ENCODE assay signal across 17 mouse cellular contexts in the genomic region with DNA sequence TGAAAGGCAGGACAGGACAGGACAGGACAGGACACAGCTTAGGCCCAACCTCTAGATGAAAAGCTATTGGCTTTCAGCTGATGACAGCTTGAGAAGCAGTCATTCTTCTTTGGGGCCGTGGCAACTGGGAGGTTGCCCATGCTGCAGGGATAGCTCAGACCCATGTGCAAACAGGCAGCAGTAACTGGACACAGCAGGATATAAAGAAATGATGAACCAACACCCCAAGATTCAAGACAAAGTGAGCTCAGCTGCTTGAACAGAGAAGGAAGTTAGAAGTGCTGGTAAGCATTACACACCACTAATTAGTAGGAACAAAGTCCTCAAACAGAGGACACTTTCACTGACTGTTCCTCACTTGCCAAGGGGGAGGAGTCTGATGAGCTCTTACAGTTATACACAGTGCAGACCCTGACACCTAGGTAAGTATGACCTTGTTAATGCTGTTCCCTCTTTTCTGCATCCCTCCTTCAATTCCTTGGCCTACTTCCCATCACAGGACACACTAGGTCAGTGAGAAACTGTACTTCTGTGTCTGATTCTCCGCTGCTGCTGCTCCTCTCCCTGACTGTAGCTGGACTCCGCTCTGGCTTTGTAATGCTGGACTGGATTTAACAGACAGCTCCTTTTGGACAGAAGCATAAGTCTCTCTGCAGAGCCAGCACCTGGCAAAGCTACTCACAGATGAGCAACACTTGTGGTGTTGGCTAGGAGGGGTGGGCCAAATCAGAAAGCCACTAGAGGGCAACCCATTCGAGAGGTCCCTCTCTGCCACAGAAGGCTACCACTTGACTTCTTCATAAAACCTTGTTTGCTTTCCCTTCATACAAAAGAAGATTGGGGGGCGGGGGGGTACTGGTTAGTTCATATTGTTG. TPM values are rescaled to one million over a fixed set of nuclear protein-coding genes. Genes with fewer than 3 reads are reported as not detected.
DNase-seq lines count a peak whose midpoint lies in the region; ATAC-seq lines count a peak whose summit lies in the region.
"Had no signal": no experiment of that assay in that cellular context is flagged by ENCODE, and none has a peak within 500 bp of the region (broad histone marks: within the 10 kb centered on the region; RNA-seq: fewer than 3 reads in every experiment).

No protein-coding gene starts in this region.

- no peak overlapping the region for H3K4me3 ChIP-seq in embryonic facial prominence, embryonic 14.5 days (ENCODE audit: low read depth, low read length)
- no peak overlapping the region for H3K4me3 ChIP-seq in embryonic facial prominence, embryonic 10.5 days
- no peak overlapping the region for H3K4me3 ChIP-seq in macrophage (ENCODE audit: inconsistent target)
- H3K4me3 ChIP-seq in forebrain, embryonic 13.5 days: no peak overlapping the region
- H3K4me3 ChIP-seq: embryonic facial prominence, embryonic 13.5 days; liver, embryonic 15.5 days; midbrain, embryonic 15.5 days had no signal

- ATAC-seq in embryonic facial prominence, embryonic 14.5 days (ENCODE audit: low read depth): no peak
- no peak for ATAC-seq in forebrain, embryonic 13.5 days
- ATAC-seq: forebrain, embryonic 14.5 days; midbrain, embryonic 15.5 days; Patski had no signal

- no peak overlapping the region for H3K27ac ChIP-seq in embryonic facial prominence, embryonic 14.5 days (replicated peaks; ENCODE audit: low read depth, low read length)
- no peak overlapping the region for H3K27ac ChIP-seq in embryonic facial prominence, embryonic 10.5 days (replicated peaks)
- H3K27ac ChIP-seq in macrophage: 0 out of 2 replicates have a peak overlapping the region, but pooled peaks have one; percentile 2
- H3K27ac ChIP-seq in forebrain, embryonic 13.5 days: no peak overlapping the region
- H3K27ac ChIP-seq: embryonic facial prominence, embryonic 13.5 days; liver, embryonic 15.5 days; midbrain, embryonic 15.5 days had no signal

- H3K27me3 ChIP-seq in embryonic facial prominence, embryonic 14.5 days (replicated peaks; ENCODE audit: control insufficient read depth, insufficient read depth, low read length): no peaks in the 10 kb centered on the region
- H3K27me3 ChIP-seq in embryonic facial prominence, embryonic 10.5 days (replicated peaks; ENCODE audit: low read depth, poor library complexity, severe bottlenecking): no peaks in the 10 kb centered on the region
- no peaks in the 10 kb centered on the region for H3K27me3 ChIP-seq in forebrain, embryonic 13.5 days
- H3K27me3 ChIP-seq: CH12.LX; embryonic facial prominence, embryonic 13.5 days; liver, embryonic 15.5 days; midbrain, embryonic 15.5 days; Patski had no signal

- H3K4me1 ChIP-seq in embryonic facial prominence, embryonic 14.5 days (ENCODE audit: control insufficient read depth, insufficient read depth, low read length): no peaks in the 10 kb centered on the region
- H3K4me1 ChIP-seq in embryonic facial prominence, embryonic 10.5 days: no peaks in the 10 kb centered on the region
- H3K4me1 ChIP-seq in forebrain, embryonic 13.5 days: no peaks in the 10 kb centered on the region
- H3K4me1 ChIP-seq: embryonic facial prominence, embryonic 13.5 days; liver, embryonic 15.5 days; midbrain, embryonic 15.5 days had no signal

- intact Hi-C loops in gastrocnemius, postnatal 14 days (cut with DNase I; ENCODE audit: low total_unique reads): no loop called here

- peaks cover 7% of the 10 kb centered on the region; the same call in 1 of the 2 replicates for H3K79me2 ChIP-seq in macrophage (ENCODE audit: inconsistent target)

- no peak overlapping the region for H3K9ac ChIP-seq in embryonic facial prominence, embryonic 14.5 days (ENCODE audit: low read depth, low read length)
- no peak overlapping the region for H3K9ac ChIP-seq in forebrain, embryonic 13.5 days
- H3K9ac ChIP-seq: embryonic facial prominence, embryonic 13.5 days; liver, embryonic 15.5 days; midbrain, embryonic 15.5 days had no signal

- H3K4me2 ChIP-seq in embryonic facial prominence, embryonic 14.5 days (ENCODE audit: low read depth, low read length): no peak overlapping the region
- no peak overlapping the region for H3K4me2 ChIP-seq in forebrain, embryonic 13.5 days
- H3K4me2 ChIP-seq: embryonic facial prominence, embryonic 13.5 days; liver, embryonic 15.5 days; midbrain, embryonic 15.5 days had no signal

- peaks cover 25% of the 10 kb centered on the region for H3K36me3 ChIP-seq in embryonic facial prominence, embryonic 14.5 days (ENCODE audit: control insufficient read depth, insufficient read depth, low read length)
- H3K36me3 ChIP-seq in embryonic facial prominence, embryonic 10.5 days (replicated peaks): peaks cover 71% of the 10 kb centered on the region
- peaks cover 34% of the 10 kb centered on the region; the same call in 1 of the 2 replicates for H3K36me3 ChIP-seq in macrophage (ENCODE audit: inconsistent target)
- H3K36me3 ChIP-seq in forebrain, embryonic 13.5 days (ENCODE audit: poor library complexity, severe bottlenecking): peaks cover 40% of the 10 kb centered on the region
- H3K36me3 ChIP-seq: midbrain, embryonic 15.5 days had no signal

- peak; percentile 11 for DNase-seq in embryonic facial prominence, embryonic 14.5 days (ENCODE audit: low spot score)
- DNase-seq in embryonic facial prominence, embryonic 10.5 days (ENCODE audit: low spot score): no peak
- peak; percentile 54 to 63 for DNase-seq in kidney, adult 8-10 months
- DNase-seq in kidney, postnatal 4 days: no peak
- DNase-seq in gastrocnemius, postnatal 14 days: peak; percentile 61
- no peak for DNase-seq in spleen, postnatal 14 days (ENCODE audit: low spot score in 2 of 2)
- DNase-seq: heart, postnatal 36 days; lung, postnatal 36 days; thymus, adult 18-20 months had no signal

- H3K9me3 ChIP-seq in embryonic facial prominence, embryonic 14.5 days (ENCODE audit: control insufficient read depth, low read length): no peaks in the 10 kb centered on the region
- H3K9me3 ChIP-seq in embryonic facial prominence, embryonic 10.5 days: no peaks in the 10 kb centered on the region
- H3K9me3 ChIP-seq in forebrain, embryonic 13.5 days (replicated peaks): no peaks in the 10 kb centered on the region
- H3K9me3 ChIP-seq: embryonic facial prominence, embryonic 13.5 days; liver, embryonic 15.5 days; midbrain, embryonic 15.5 days had no signal

- 82% methylated on average over 5 of the region's 5 CpGs for WGBS in embryonic facial prominence, embryonic 14.5 days
- WGBS in embryonic facial prominence, embryonic 10.5 days: 93% methylated on average over 5 of the region's 5 CpGs
- 84% methylated on average over 4 of the region's 5 CpGs for WGBS in macrophage (ENCODE audit: missing documents)
- 86% methylated on average over 5 of the region's 5 CpGs for WGBS in forebrain, embryonic 13.5 days

RNA-seq across cellular contexts. Expression of gene Setd3, which starts 35.3 kb away (rescaled TPM):
- 74.3 and 79.8 TPM in 2 replicates for polyA plus RNA-seq in embryonic facial prominence, embryonic 14.5 days (2014; fragmentation: Nextera tagmentation; extraction: Ambion mirVana)
- polyA plus RNA-seq in embryonic facial prominence, embryonic 10.5 days (2016; fragmentation: Nextera tagmentation; extraction: Ambion mirVana): 79.6 and 81.5 TPM in 2 replicates
- 10 to 100 TPM; 69.6 to 75.0 TPM for total RNA-seq in gastrocnemius, postnatal 14 days (2021)
- 100 to 1,000 TPM in 18 of 26 experiments, 10 to 100 TPM in 8; 43.2 to 154 (median 112) TPM for total RNA-seq in macrophage (2018; cell fraction: chromatin; rRNA removed)
- 100 to 1,000 TPM in 2 of 26 experiments, 10 to 100 TPM in 24; 76.2 to 107 (median 87.0) TPM for total RNA-seq in macrophage (2018; cell fraction: cytosol; rRNA removed)
- total RNA-seq in macrophage (2018; cell fraction: nucleus; rRNA removed): 100 to 1,000 TPM in 13 of 26 experiments, 10 to 100 TPM in 13; 52.0 to 164 (median 98.2) TPM
- polyA plus RNA-seq in macrophage (2018): 75.0 to 121 TPM (median 84.4 TPM) in 3 replicates
- polyA plus RNA-seq in forebrain, embryonic 13.5 days (2015; fragmentation: Nextera tagmentation; extraction: Ambion mirVana): 90.0 and 91.6 TPM in 2 replicates

RNA-seq across cellular contexts. Expression of gene Ccnk, which starts 35.5 kb away (rescaled TPM):
- polyA plus RNA-seq in embryonic facial prominence, embryonic 14.5 days (2014; fragmentation: Nextera tagmentation; extraction: Ambion mirVana): 5.1 and 5.9 TPM in 2 replicates
- 2.7 and 3.2 TPM in 2 replicates for polyA plus RNA-seq in embryonic facial prominence, embryonic 10.5 days (2016; fragmentation: Nextera tagmentation; extraction: Ambion mirVana)
- 10 to 100 TPM; 28.2 to 35.0 TPM for total RNA-seq in gastrocnemius, postnatal 14 days (2021)
- 10 to 100 TPM; 30.8 to 70.7 (median 49.6) TPM for total RNA-seq in macrophage (2018; cell fraction: chromatin; rRNA removed)
- total RNA-seq in macrophage (2018; cell fraction: cytosol; rRNA removed): 10 to 100 TPM; 32.3 to 66.4 (median 45.2) TPM
- 10 to 100 TPM; 22.1 to 63.3 (median 38.7) TPM for total RNA-seq in macrophage (2018; cell fraction: nucleus; rRNA removed)
- polyA plus RNA-seq in macrophage (2018): 25.3 to 59.6 TPM (median 30.0 TPM) in 3 replicates
- polyA plus RNA-seq in forebrain, embryonic 13.5 days (2015; fragmentation: Nextera tagmentation; extraction: Ambion mirVana): 4.5 and 5.3 TPM in 2 replicates

Comparison
In these comparisons a context has a peak if more than half of its experiments do, and no peak if none do; other contexts are left out.
1. DNase-seq: peak in embryonic facial prominence, embryonic 14.5 days (single experiment), kidney, adult 8-10 months (2 of 2) and gastrocnemius, postnatal 14 days (single experiment); none in embryonic facial prominence, embryonic 10.5 days (single experiment), kidney, postnatal 4 days (0 of 2) and spleen, postnatal 14 days (0 of 2).